Mouse (Mus musculus): ENCODE measurements around the gene Vwa2. TPM values are rescaled to one million over a fixed set of nuclear protein-coding genes. Genes with fewer than 3 reads are reported as not detected.

The Vwa2 gene
- polyA plus RNA-seq, 1 experiment from 2014 or later = 0.51 TPM

DNA sequence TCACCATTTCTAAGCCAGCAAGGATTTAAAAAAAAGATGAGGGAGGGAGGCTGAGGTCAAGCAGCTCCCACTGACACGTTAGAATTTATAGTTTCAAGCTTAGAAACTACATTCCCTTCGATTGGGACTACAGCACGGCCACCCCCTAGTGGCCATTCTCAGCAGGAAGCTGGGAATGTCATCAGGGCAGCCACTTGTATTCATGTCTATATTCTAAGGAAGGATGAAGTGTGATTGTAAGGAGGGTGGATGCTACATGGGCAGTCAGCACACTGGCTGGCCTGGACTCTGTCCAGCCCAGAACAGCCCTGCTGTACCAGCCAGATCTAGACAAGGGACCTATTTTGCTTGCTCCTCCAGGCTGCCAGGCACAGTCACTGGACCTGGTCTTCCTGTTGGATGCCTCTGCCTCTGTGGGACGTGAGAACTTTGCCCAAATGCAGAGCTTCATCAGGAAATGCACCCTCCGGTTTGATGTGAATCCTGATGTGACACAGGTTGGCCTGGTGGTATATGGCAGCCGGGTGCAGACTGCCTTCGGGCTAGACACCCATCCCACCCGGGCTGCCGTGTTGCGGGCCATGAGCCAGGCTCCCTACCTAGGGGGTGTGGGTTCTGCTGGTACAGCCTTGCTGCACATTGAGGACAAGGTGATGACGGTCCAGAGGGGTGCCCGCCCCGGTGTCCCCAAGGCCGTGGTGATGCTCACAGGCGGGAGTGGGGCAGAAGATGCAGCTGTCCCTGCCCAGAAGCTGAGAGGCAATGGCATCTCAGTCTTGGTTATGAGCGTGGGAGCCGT is 34.6 kb downstream of the Vwa2 start:
- Histone ChIP-seq H3K27ac (replicated peaks) (no peak overlapping the region), H3K4me1 (peaks cover 7% of the 10 kb centered on the region), H3K9ac (no peak overlapping the region), H3K4me2 (no peak overlapping the region), H3K4me3 (no peak overlapping the region), H3K9me3 (no peaks in the 10 kb centered on the region), H3K27me3 (replicated peaks) (0 out of 2 replicates have a peak, but pooled peaks cover 12% of the 10 kb centered on the region), H3K36me3 (no peaks in the 10 kb centered on the region)
- WGBS = 64% methylated on average over 17 of the region's 17 CpGs
- no peak for ATAC-seq (ENCODE audit: extremely low read depth, insufficient number of reproducible peaks, low FRiP score, low TSS enrichment)

DNA sequence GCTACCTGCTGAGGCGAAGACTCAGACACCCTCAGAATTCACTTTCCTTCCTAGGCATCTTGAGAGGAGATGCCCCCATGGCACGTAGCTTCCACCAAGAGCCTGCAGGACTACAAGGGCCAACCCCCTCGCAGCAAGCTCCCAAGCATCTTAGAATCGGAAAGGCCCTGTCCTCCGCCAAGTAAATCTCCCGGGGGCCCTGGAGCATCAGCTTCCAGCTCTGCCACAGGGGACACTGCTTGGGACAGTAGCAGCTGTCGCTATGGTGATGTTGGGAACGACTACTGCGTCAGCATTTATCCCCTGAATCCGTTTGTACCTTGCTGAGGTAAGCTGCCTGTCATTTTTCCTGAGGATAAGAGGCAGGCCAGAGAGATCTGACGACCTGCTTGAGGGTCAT is 36.5 kb downstream of the Vwa2 start:
- peaks cover 7% of the 10 kb centered on the region for H3K4me1 ChIP-seq
- no peak overlapping the region for H3K27ac ChIP-seq (replicated peaks)
- WGBS = 52% methylated on average over 11 of the region's 11 CpGs
- no peak overlapping the region for H3K9ac ChIP-seq
- no peak overlapping the region for H3K4me3 ChIP-seq
- H3K27me3 ChIP-seq (replicated peaks) = 0 out of 2 replicates have a peak, but pooled peaks cover 7% of the 10 kb centered on the region
- ATAC-seq (ENCODE audit: extremely low read depth, insufficient number of reproducible peaks, low FRiP score, low TSS enrichment) = no peak
- no peak overlapping the region for H3K4me2 ChIP-seq
- peaks cover 5% of the 10 kb centered on the region; the same call in 1 of the 2 replicates for H3K9me3 ChIP-seq
- H3K36me3 ChIP-seq = no peaks in the 10 kb centered on the region

GRCm38 (mm10) chr19:56913761-56914160 is 39.7 kb downstream of the Vwa2 start:
- no peak overlapping the region for H3K4me3 ChIP-seq
- WGBS = 78% methylated on average over 4 of the region's 4 CpGs
- H3K4me1 ChIP-seq = no peaks in the 10 kb centered on the region
- no peak overlapping the region for H3K4me2 ChIP-seq
- no peak for ATAC-seq (ENCODE audit: extremely low read depth, insufficient number of reproducible peaks, low FRiP score, low TSS enrichment)
- H3K9me3 ChIP-seq = peaks cover 5% of the 10 kb centered on the region; the same call in 1 of the 2 replicates
- H3K9ac ChIP-seq = no peak overlapping the region
- H3K27ac ChIP-seq (replicated peaks) = no peak overlapping the region
- H3K27me3 ChIP-seq (replicated peaks) = peaks cover 10% of the 10 kb centered on the region; the same call in 1 of the 2 replicates
- no peaks in the 10 kb centered on the region for H3K36me3 ChIP-seq

DNA sequence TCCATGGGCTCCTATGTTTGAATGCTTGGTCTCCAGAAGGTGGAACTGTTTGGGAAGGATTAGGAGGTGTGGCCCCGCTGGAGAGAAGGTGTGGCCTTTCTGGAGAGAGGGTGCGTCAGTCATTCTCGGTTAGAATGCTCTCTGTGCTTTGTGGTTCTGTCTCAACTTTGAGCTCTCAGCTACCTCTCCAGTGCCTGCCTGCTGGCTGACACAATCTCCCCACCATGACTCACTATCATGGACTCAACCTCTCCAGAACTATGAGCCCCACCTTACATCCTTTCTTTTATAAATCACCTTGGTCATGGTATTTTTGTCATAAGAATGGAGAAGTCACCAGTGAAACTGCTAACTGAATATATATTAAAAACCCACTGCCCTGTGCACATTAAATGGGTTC is 40.6 kb downstream of the Vwa2 start:
- WGBS = 91% methylated on average over 3 of the region's 3 CpGs
- H3K27ac ChIP-seq (replicated peaks) = no peak overlapping the region

GRCm38 (mm10) chr19:56915084-56915483 is 41.0 kb downstream of the Vwa2 start:
- Histone ChIP-seq H3K27ac (replicated peaks) (no peak overlapping the region), H3K9ac (no peak overlapping the region), H3K9me3 (peaks cover 5% of the 10 kb centered on the region; the same call in 1 of the 2 replicates), H3K36me3 (no peaks in the 10 kb centered on the region), H3K4me1 (no peaks in the 10 kb centered on the region), H3K4me3 (no peak overlapping the region), H3K4me2 (no peak overlapping the region), H3K27me3 (replicated peaks) (peaks cover 10% of the 10 kb centered on the region; the same call in 1 of the 2 replicates)
- 54% methylated on average over 6 of the region's 6 CpGs for WGBS
- ATAC-seq (ENCODE audit: extremely low read depth, insufficient number of reproducible peaks, low FRiP score, low TSS enrichment) = no peak

More for the DNA sequence above, 40.6 kb downstream of the Vwa2 start:
- peaks cover 5% of the 10 kb centered on the region; the same call in 1 of the 2 replicates for H3K9me3 ChIP-seq
- H3K4me3 ChIP-seq = no peak overlapping the region
- no peak for ATAC-seq (ENCODE audit: extremely low read depth, insufficient number of reproducible peaks, low FRiP score, low TSS enrichment)
- no peaks in the 10 kb centered on the region for H3K36me3 ChIP-seq
- no peaks in the 10 kb centered on the region for H3K4me1 ChIP-seq
- H3K4me2 ChIP-seq = no peak overlapping the region
- H3K9ac ChIP-seq = no peak overlapping the region
- peaks cover 10% of the 10 kb centered on the region; the same call in 1 of the 2 replicates for H3K27me3 ChIP-seq (replicated peaks)

GRCm38 (mm10) chr19:56919628-56920027 is 45.6 kb downstream of the Vwa2 start:
- Histone ChIP-seq H3K27me3 (replicated peaks) (peaks cover 11% of the 10 kb centered on the region; the same call in 1 of the 2 replicates), H3K27ac (replicated peaks) (no peak overlapping the region), H3K36me3 (no peaks in the 10 kb centered on the region), H3K9me3 (peaks cover 1% of the 10 kb centered on the region; the same call in 1 of the 2 replicates), H3K9ac (no peak overlapping the region), H3K4me1 (no peaks in the 10 kb centered on the region), H3K4me2 (no peak overlapping the region), H3K4me3 (no peak overlapping the region)
- no peak for ATAC-seq (ENCODE audit: extremely low read depth, insufficient number of reproducible peaks, low FRiP score, low TSS enrichment)
- WGBS = 23% methylated on average over 7 of the region's 7 CpGs

DNA sequence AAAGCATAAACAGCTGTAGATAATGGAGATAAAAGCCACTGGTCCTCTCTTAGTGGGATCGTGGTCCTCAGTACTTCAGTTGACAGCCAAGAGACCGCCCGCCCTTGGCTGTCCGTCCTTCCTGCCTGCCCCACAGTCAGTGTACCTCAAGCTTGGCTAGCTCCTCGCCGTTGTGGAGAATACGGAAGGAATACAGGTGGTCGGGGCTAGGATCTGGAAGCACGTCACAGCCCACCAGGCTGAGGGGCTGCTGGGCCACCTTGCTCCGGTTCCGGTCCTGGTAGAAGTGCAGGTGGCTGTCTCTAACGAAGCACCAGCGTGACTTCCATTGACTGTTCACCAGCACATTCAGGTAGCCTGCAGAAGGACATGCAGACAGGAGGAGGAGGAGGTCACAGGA is 46.2 kb downstream of the Vwa2 start:
- ATAC-seq (ENCODE audit: extremely low read depth, insufficient number of reproducible peaks, low FRiP score, low TSS enrichment) = no peak
- H3K27ac ChIP-seq (replicated peaks) = no peak overlapping the region
- no peak overlapping the region for H3K4me2 ChIP-seq
- no peak overlapping the region for H3K4me3 ChIP-seq
- peaks cover 11% of the 10 kb centered on the region; the same call in 1 of the 2 replicates for H3K27me3 ChIP-seq (replicated peaks)
- 86% methylated on average over 13 of the region's 13 CpGs for WGBS
- H3K36me3 ChIP-seq = no peaks in the 10 kb centered on the region
- H3K4me1 ChIP-seq = no peaks in the 10 kb centered on the region
- H3K9ac ChIP-seq = no peak overlapping the region
- H3K9me3 ChIP-seq = no peaks in the 10 kb centered on the region

DNA sequence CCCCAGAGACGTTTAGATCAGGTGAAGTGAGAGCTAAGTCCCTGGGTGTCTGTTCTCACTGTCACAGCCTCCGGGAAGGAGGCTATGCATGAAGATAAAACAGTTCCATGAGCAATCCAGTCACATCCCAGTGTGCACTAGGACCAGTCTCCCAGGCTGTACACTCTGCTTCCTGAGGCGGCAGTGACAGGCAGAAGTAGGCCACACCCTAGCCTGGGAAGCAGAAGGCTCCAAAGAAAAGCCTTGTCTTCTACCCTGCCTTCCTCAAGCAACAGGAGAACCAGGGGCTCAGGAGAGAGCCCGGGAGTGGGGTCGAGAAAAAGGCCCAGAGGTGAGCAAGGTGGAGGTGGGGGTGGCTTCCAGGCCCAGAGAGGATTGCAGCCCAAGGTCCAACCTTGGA is 47.7 kb downstream of the Vwa2 start:
- Histone ChIP-seq H3K9ac (no peak overlapping the region), H3K36me3 (no peaks in the 10 kb centered on the region), H3K9me3 (no peaks in the 10 kb centered on the region), H3K4me2 (no peak overlapping the region), H3K4me3 (no peak overlapping the region), H3K27ac (replicated peaks) (no peak overlapping the region), H3K4me1 (0 out of 2 replicates have a peak, but pooled peaks cover 3% of the 10 kb centered on the region), H3K27me3 (replicated peaks) (peaks cover 11% of the 10 kb centered on the region; the same call in 1 of the 2 replicates)
- WGBS = 39% methylated on average over 5 of the region's 5 CpGs
- ATAC-seq (ENCODE audit: extremely low read depth, insufficient number of reproducible peaks, low FRiP score, low TSS enrichment) = no peak

- Histone ChIP-seq H3K36me3 (no peaks in the 10 kb centered on the region), H3K4me3 (no peak overlapping the region), H3K9me3 (no peaks in the 10 kb centered on the region), H3K27me3 (replicated peaks) (peaks cover 9% of the 10 kb centered on the region; the same call in 1 of the 2 replicates), H3K4me2 (no peak overlapping the region), H3K9ac (no peak overlapping the region), H3K4me1 (peaks cover 11% of the 10 kb centered on the region), H3K27ac (replicated peaks) (no peak overlapping the region)
- WGBS = 48% methylated on average over 3 of the region's 3 CpGs
- ATAC-seq (ENCODE audit: extremely low read depth, insufficient number of reproducible peaks, low FRiP score, low TSS enrichment) = no peak
These were observed 55.3 kb downstream of the Vwa2 start for GRCm38 (mm10) chr19:56929392-56929791.

DNA sequence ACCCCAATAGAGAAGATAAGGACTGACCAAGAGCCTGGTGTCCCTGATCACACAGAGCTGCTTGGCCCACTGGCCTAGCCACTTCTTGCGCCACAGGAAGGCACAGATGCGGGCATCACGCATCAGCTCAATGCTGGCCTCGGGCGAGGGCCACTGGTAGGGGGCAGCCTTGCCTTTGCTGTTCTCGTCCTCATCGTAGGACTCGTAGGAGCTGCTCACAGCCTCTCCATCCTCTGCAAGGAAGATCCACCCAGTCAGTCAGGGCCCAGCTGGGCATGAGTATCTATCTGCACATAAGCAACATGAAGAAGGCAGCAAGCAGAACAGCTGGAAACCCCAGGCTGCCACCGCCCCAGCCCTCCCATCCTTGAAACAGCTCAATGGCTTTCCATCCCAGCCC is 56.0 kb downstream of the Vwa2 start:
- Histone ChIP-seq H3K4me3 (no peak overlapping the region), H3K4me1 (peaks cover 11% of the 10 kb centered on the region), H3K4me2 (no peak overlapping the region), H3K9me3 (no peaks in the 10 kb centered on the region), H3K27ac (replicated peaks) (no peak overlapping the region), H3K27me3 (replicated peaks) (peaks cover 9% of the 10 kb centered on the region; the same call in 1 of the 2 replicates), H3K9ac (no peak overlapping the region), H3K36me3 (no peaks in the 10 kb centered on the region)
- ATAC-seq (ENCODE audit: extremely low read depth, insufficient number of reproducible peaks, low FRiP score, low TSS enrichment) = no peak
- 67% methylated on average over 9 of the region's 9 CpGs for WGBS

DNA sequence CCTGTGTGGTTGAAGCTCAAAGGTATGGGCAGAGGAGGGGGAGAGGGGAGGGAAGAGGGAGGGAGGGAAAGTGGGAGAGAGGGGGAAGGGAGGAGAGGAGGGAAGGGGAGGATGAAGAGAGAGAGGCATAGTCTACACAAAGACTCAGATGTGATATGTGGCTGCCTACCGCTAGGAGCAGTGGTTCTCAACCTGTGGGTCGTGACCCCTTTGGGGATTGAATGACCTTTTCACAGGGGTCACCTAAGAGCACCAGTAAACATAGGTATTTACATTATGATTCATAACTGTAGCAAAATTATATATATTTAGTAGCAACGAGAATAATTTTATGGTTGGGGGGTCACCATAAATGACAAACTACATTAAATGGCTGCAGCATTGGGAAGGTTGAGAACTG is 59.8 kb downstream of the Vwa2 start:
- Histone ChIP-seq H3K27ac (replicated peaks) (no peak overlapping the region), H3K9me3 (no peaks in the 10 kb centered on the region), H3K4me1 (peaks cover 12% of the 10 kb centered on the region), H3K36me3 (no peaks in the 10 kb centered on the region), H3K4me3 (no peak overlapping the region), H3K27me3 (replicated peaks) (no peaks in the 10 kb centered on the region), H3K4me2 (no peak overlapping the region), H3K9ac (no peak overlapping the region)
- 70% methylated on average over 3 of the region's 3 CpGs for WGBS
- ATAC-seq (ENCODE audit: extremely low read depth, insufficient number of reproducible peaks, low FRiP score, low TSS enrichment) = no peak

DNA sequence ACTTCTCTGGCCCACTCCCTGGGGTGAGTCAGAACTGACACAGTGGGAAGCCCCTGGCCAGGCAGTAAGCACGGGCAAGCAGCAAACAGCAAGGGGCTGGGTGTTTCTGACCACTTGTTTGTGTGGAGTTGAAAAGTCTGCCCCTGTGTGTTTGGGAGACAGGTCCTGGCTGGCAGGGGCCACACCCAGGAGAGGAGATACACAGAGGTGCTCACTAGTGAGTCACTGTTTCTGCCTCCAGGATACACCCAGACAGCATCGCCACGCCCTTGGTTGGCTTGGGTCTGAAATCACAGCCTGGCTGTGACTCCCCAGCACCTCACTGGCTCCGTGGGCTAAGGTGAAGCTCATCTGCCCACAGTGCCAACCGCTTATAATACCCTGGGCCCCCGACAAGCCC is 61.1 kb downstream of the Vwa2 start:
- H3K36me3 ChIP-seq = no peaks in the 10 kb centered on the region
- 78% methylated on average over 6 of the region's 6 CpGs for WGBS
- H3K4me1 ChIP-seq = peaks cover 11% of the 10 kb centered on the region
- no peaks in the 10 kb centered on the region for H3K9me3 ChIP-seq
- no peak overlapping the region for H3K4me3 ChIP-seq
- no peak overlapping the region for H3K4me2 ChIP-seq
- no peak for ATAC-seq (ENCODE audit: extremely low read depth, insufficient number of reproducible peaks, low FRiP score, low TSS enrichment)
- no peak overlapping the region for H3K27ac ChIP-seq (replicated peaks)
- H3K9ac ChIP-seq = no peak overlapping the region
- no peaks in the 10 kb centered on the region for H3K27me3 ChIP-seq (replicated peaks)
